Mouse (Mus musculus) heart, adult 2 months (tissue): ENCODE data around the gene Gm49405.

Source experiments
- CTCF ChIP-seq: fragments of 200-600 bp; IDR thresholded peaks from 2 replicates; pipeline ENCODE4 v1.8.1; 2022; ENCODE audit warnings: antibody characterized with exemption, mild to moderate bottlenecking, moderate library complexity
- EP300 ChIP-seq: fragments of 200-500 bp; IDR thresholded peaks from 2 replicates; pipeline ENCODE4 v1.6.1; 2011; ENCODE audit warnings: low read depth, low read length, control low read depth; ENCODE audit not compliant: insufficient read depth

GRCm38 (mm10) chr19:4027576-4027975 is 27.1 kb downstream of the Gm49405 start:
- TF ChIP-seq EP300 (no peak), CTCF (no peak)
